Mouse (Mus musculus) megakaryocyte, embryonic 14.5 days (primary cell): Measurements from ENCODE around the gene Taco1. TPM values are rescaled to one million over a fixed set of nuclear protein-coding genes. Genes with fewer than 3 reads are reported as not detected.

ENCODE experiments used
- H3K27me3 ChIP-seq: replicated peaks from 2 replicates; pipeline ENCODE3; 2012; ENCODE audit warnings: inconsistent platforms
- H3K36me3 ChIP-seq: replicated peaks from 2 replicates; pipeline ENCODE3; 2012; ENCODE audit warnings: low read length, inconsistent platforms, mixed read lengths
- H3K4me1 ChIP-seq: 2 replicates; pipeline ENCODE4 v1.6.1; 2012; ENCODE audit warnings: inconsistent platforms
- H3K4me3 ChIP-seq: replicated peaks from 2 replicates; pipeline ENCODE3; 2012; ENCODE audit warnings: moderate library complexity, mild to moderate bottlenecking, inconsistent platforms
- H3K9me3 ChIP-seq: 2 replicates; pipeline ENCODE4 v1.6.1; 2012; ENCODE audit warnings: inconsistent platforms
- FLI1 ChIP-seq: IDR thresholded peaks from 2 replicates; pipeline ENCODE4 v1.6.1; 2012; ENCODE audit warnings: low read length, inconsistent platforms, mixed read lengths
- GATA1 ChIP-seq: IDR thresholded peaks from 3 replicates; pipeline ENCODE4 v1.6.1; 2012; ENCODE audit warnings: mixed read lengths, low read length, inconsistent platforms, borderline replicate concordance
- polyA plus RNA-seq: library from polyadenylated mRNA; stranded (reverse); fragments of >175 nt; gene quantifications from 2 replicates; pipeline ENCODE4 v1.2.3, GENCODE M21; 2012; ENCODE audit warnings: low replicate concordance; ENCODE audit not compliant: insufficient read depth

Gene Taco1
- polyA plus RNA-seq, 1 experiment = 2.7 TPM

- no peaks in the 10 kb centered on the region for H3K36me3 ChIP-seq
- TF ChIP-seq GATA1 = no peak
- no peak for TF ChIP-seq FLI1
- peak overlapping the region; percentile 97 for H3K4me3 ChIP-seq
- peaks cover 44% of the 10 kb centered on the region for H3K4me1 ChIP-seq
- no peaks in the 10 kb centered on the region for H3K9me3 ChIP-seq
- peaks cover 12% of the 10 kb centered on the region for H3K27me3 ChIP-seq
Observed at GRCm38 (mm10) chr11:106084911-106085561, 19.2 kb downstream of the Taco1 start.

GRCm38 (mm10) chr11:106098223-106098622, 32.4 kb downstream of the Taco1 start:
- Histone ChIP-seq H3K4me1 (peaks cover 40% of the 10 kb centered on the region), H3K4me3 (peak overlapping the region; percentile 82), H3K9me3 (no peaks in the 10 kb centered on the region), H3K36me3 (peaks cover 31% of the 10 kb centered on the region), H3K27me3 (no peaks in the 10 kb centered on the region)
- TF ChIP-seq GATA1 = no peak
- TF ChIP-seq FLI1 = no peak

- no peaks in the 10 kb centered on the region for H3K27me3 ChIP-seq
- no peaks in the 10 kb centered on the region for H3K9me3 ChIP-seq
- TF ChIP-seq FLI1 = no peak
- no peak for TF ChIP-seq GATA1
- no peak overlapping the region for H3K4me3 ChIP-seq
- peaks cover 26% of the 10 kb centered on the region for H3K4me1 ChIP-seq
- H3K36me3 ChIP-seq = peaks cover 41% of the 10 kb centered on the region
Observed at GRCm38 (mm10) chr11:106102866-106103265, 37.0 kb downstream of the Taco1 start.

GRCm38 (mm10) chr11:106106047-106106587, 40.3 kb downstream of the Taco1 start:
- H3K4me1 ChIP-seq = peaks cover 17% of the 10 kb centered on the region
- TF ChIP-seq GATA1 (no peak), FLI1 (no peak)

GRCm38 (mm10) chr11:106111688-106112087, 45.8 kb downstream of the Taco1 start:
- no peak overlapping the region for H3K4me3 ChIP-seq
- H3K36me3 ChIP-seq = peaks cover 51% of the 10 kb centered on the region
- H3K9me3 ChIP-seq = no peaks in the 10 kb centered on the region
- no peak for TF ChIP-seq FLI1
- no peak for TF ChIP-seq GATA1
- H3K27me3 ChIP-seq = no peaks in the 10 kb centered on the region
- H3K4me1 ChIP-seq = peaks cover 17% of the 10 kb centered on the region

More at GRCm38 (mm10) chr11:106106047-106106587, 40.3 kb downstream of the Taco1 start:
- H3K36me3 ChIP-seq = peaks cover 38% of the 10 kb centered on the region
- H3K4me3 ChIP-seq = peak overlapping the region; percentile 17
- H3K27me3 ChIP-seq = no peaks in the 10 kb centered on the region
- no peaks in the 10 kb centered on the region for H3K9me3 ChIP-seq

- H3K36me3 ChIP-seq = peaks cover 58% of the 10 kb centered on the region
- H3K27me3 ChIP-seq = no peaks in the 10 kb centered on the region
- TF ChIP-seq GATA1 = no peak
- no peak for TF ChIP-seq FLI1
- no peaks in the 10 kb centered on the region for H3K9me3 ChIP-seq
- peak overlapping the region; percentile 64 for H3K4me3 ChIP-seq
- H3K4me1 ChIP-seq = peaks cover 24% of the 10 kb centered on the region
Observed at GRCm38 (mm10) chr11:106122221-106122620, 56.4 kb downstream of the Taco1 start.

- Histone ChIP-seq H3K36me3 (peaks cover 52% of the 10 kb centered on the region), H3K4me1 (peaks cover 24% of the 10 kb centered on the region), H3K27me3 (no peaks in the 10 kb centered on the region), H3K4me3 (peak overlapping the region; percentile 80), H3K9me3 (no peaks in the 10 kb centered on the region)
- no peak for TF ChIP-seq FLI1
- TF ChIP-seq GATA1 = no peak
Observed at GRCm38 (mm10) chr11:106122736-106123135, 56.9 kb downstream of the Taco1 start.

Other genes with a start within 250 kb of the Taco1 start
- not detected in 2 replicates for gene Cyb561, start 112.7 kb upstream of the Taco1 start, polyA plus RNA-seq
- gene Ace, start 98.1 kb upstream of the Taco1 start, polyA plus RNA-seq = 0.17 and 0.89 TPM in 2 replicates
- not detected in 2 replicates for gene Ace3, start 71.4 kb upstream of the Taco1 start, polyA plus RNA-seq
- gene Kcnh6, start 57.9 kb upstream of the Taco1 start, polyA plus RNA-seq = not detected in 2 replicates
- gene Dcaf7, start 29.2 kb upstream of the Taco1 start, polyA plus RNA-seq = 1.7 and 5.8 TPM in 2 replicates
- gene Map3k3, start 18.6 kb downstream of the Taco1 start, polyA plus RNA-seq = 1.5 and 1.6 TPM in 2 replicates
- not detected in 2 replicates for gene Gm10840, start 94.8 kb downstream of the Taco1 start, polyA plus RNA-seq
- gene Limd2, start 94.8 kb downstream of the Taco1 start, polyA plus RNA-seq = 121 and 146 TPM in 2 replicates
- 50.4 and 187 TPM in 2 replicates for gene Strada, start 136.1 kb downstream of the Taco1 start, polyA plus RNA-seq
- gene Ccdc47, start 150.3 kb downstream of the Taco1 start, polyA plus RNA-seq = 1.4 and 4.7 TPM in 2 replicates
- 4.9 and 12.1 TPM in 2 replicates for gene Ddx42, start 150.9 kb downstream of the Taco1 start, polyA plus RNA-seq
- gene Ftsj3, start 190.0 kb downstream of the Taco1 start, polyA plus RNA-seq = 6.7 TPM in 1 of 2 replicates, not detected in the other
- 1.8 and 34.7 TPM in 2 replicates for gene Psmc5, start 190.1 kb downstream of the Taco1 start, polyA plus RNA-seq
- 51.3 and 84.6 TPM in 2 replicates for gene Smarcd2, start 206.9 kb downstream of the Taco1 start, polyA plus RNA-seq
- gene Tcam1, start 210.6 kb downstream of the Taco1 start, polyA plus RNA-seq = not detected in 2 replicates
- not detected in 2 replicates for gene Gh, start 235.8 kb downstream of the Taco1 start, polyA plus RNA-seq
- gene Cd79b, start 248.7 kb downstream of the Taco1 start, polyA plus RNA-seq = 1.1 TPM in 1 of 2 replicates, not detected in the other